Mouse (Mus musculus) megakaryocyte, adult 5-6 weeks (primary cell): ENCODE results near the gene Pigw. TPM values are rescaled to one million over a fixed set of nuclear protein-coding genes. Genes with fewer than 3 reads are reported as not detected.

Experiments
- ATAC-seq: 2 replicates; pipeline ENCODE4 v1.8.0; 2016; ENCODE audit warnings: mild to moderate bottlenecking, inconsistent platforms; ENCODE audit not compliant: poor library complexity, severe bottlenecking
- total RNA-seq, 2 experiments: library from RNA; stranded (forward) in 1 of 2; stranded (reverse) in 1 of 2; fragments of 153-499, 151-499 nt in 1 of 2; fragments of 221-1000, 200-1000 nt in 1 of 2; gene quantifications; 2 replicates each; pipeline versions ENCODE4 v1.2.3 to v1.2.4; 2015 to 2017

Pigw gene
- total RNA-seq, 2 experiments from 2014 or later = 2.8 to 3.6 TPM

- no peak; the same call in 1 of the 2 replicates for ATAC-seq
Observed at GRCm38 (mm10) chr11:84827901-84828503, 52.1 kb downstream of the Pigw start.

DNA sequence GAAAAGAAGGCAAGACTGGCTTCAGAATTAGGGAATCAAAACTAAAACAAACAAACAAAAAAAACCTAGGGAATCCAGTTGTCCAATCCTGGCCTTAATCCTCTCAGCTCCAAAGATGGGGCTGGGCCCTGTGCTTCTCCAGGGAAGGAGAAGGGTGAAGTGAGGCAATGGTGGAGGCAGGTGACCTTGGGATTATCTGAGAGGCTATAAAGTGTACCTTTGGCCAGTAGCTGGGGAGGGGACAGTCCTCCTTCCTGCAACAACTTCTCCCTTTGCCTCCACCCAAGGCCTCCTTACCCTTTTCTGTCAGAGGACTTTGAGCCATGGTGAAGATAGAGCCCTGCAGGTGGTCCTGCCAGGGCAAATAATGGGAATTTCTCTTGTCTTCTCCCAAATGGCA is 52.6 kb downstream of the Pigw start:
- no peak for ATAC-seq

Other genes with a start within 250 kb of the Pigw start
- 2.5 and 6.6 TPM in 2 replicates for gene Mrm1, start 60.8 kb downstream of the Pigw start, total RNA-seq (2015)
- 4.2 and 5.8 TPM in 2 replicates for gene Mrm1, start 60.8 kb downstream of the Pigw start, total RNA-seq (2017)
- 24.0 and 26.1 TPM in 2 replicates for gene Dhrs11, start 51.3 kb downstream of the Pigw start, total RNA-seq (2015)
- 10.2 and 15.0 TPM in 2 replicates for gene Dhrs11, start 51.3 kb downstream of the Pigw start, total RNA-seq (2017)
- gene Ggnbp2, start 9.5 kb downstream of the Pigw start, total RNA-seq (2015) = 129 and 131 TPM in 2 replicates
- 164 and 179 TPM in 2 replicates for gene Ggnbp2, start 9.5 kb downstream of the Pigw start, total RNA-seq (2017)
- 1.2 and 2.1 TPM in 2 replicates for gene Myo19, start 137 bp downstream of the Pigw start, total RNA-seq (2015)
- 1.4 and 2.8 TPM in 2 replicates for gene Myo19, start 137 bp downstream of the Pigw start, total RNA-seq (2017)
- 20.8 and 21.8 TPM in 2 replicates for gene Znhit3, start 36.1 kb upstream of the Pigw start, total RNA-seq (2015)
- 14.6 and 14.9 TPM in 2 replicates for gene Znhit3, start 36.1 kb upstream of the Pigw start, total RNA-seq (2017)
- gene Car4, start 77.5 kb upstream of the Pigw start, total RNA-seq (2015) = not detected in 2 replicates
- gene Car4, start 77.5 kb upstream of the Pigw start, total RNA-seq (2017) = not detected in 2 replicates